ENCODE assay signal across 8 mouse cellular contexts in genomic region chr16:28446334-28447113, GRCm38 (mm10).
DNase-seq lines count a peak whose midpoint lies in the region; ATAC-seq and TF ChIP-seq lines count a peak whose summit lies in the region.

No protein-coding gene starts in this region.

- H3K4me2 ChIP-seq in heart, embryonic 14.5 days (ENCODE audit: low read length) = peak overlapping the region; percentile 93

- H3K36me3 ChIP-seq in thymus, adult 2 months (ENCODE audit: control insufficient read depth, insufficient read depth, low read length) = no peaks in the 10 kb centered on the region
- H3K36me3 ChIP-seq in heart, embryonic 14.5 days (ENCODE audit: control insufficient read depth, insufficient read depth, low read length) = no peaks in the 10 kb centered on the region

- H3K27ac ChIP-seq in thymus, adult 2 months (ENCODE audit: control insufficient read depth, insufficient read depth, low read length) = no peak overlapping the region
- no peak overlapping the region for H3K27ac ChIP-seq in heart, embryonic 14.5 days (replicated peaks in 1 of 2; ENCODE audit: control insufficient read depth in 1 of 2, insufficient read depth in 1 of 2, low read depth in 2 of 2, low read length in 2 of 2)

- no peaks in the 10 kb centered on the region for H3K9me3 ChIP-seq in heart, embryonic 14.5 days (ENCODE audit: control insufficient read depth, low read length)

- peak; percentile 1 for DNase-seq in thymus, adult 2 months
- DNase-seq in thymus, postnatal 0 days (ENCODE audit: low spot score) = no peak
- DNase-seq in embryo, embryonic 11 days = peak; percentile 68
- peak; percentile 26 for DNase-seq in layer of hippocampus, adult 9-11 months
- peak; percentile 4 for DNase-seq in lung, postnatal 14 days
- peak; percentile 76 for DNase-seq in right cerebral cortex, postnatal 25 days

- no peaks in the 10 kb centered on the region for H3K4me1 ChIP-seq in thymus, adult 2 months (replicated peaks; ENCODE audit: control insufficient read depth, insufficient read depth, low read length)
- H3K4me1 ChIP-seq in heart, embryonic 14.5 days (ENCODE audit: control insufficient read depth in 2 of 2, insufficient read depth in 2 of 2, low read length in 2 of 2) = peaks cover 0 to 3% of the 10 kb centered on the region in 2 experiments; a peak in 2 of 4 replicates

- peak overlapping the region; percentile 62 for H3K9ac ChIP-seq in heart, embryonic 14.5 days (ENCODE audit: low read length)

- peaks cover 5% of the 10 kb centered on the region; the same call in 1 of the 2 replicates for H3K27me3 ChIP-seq in thymus, adult 2 months (ENCODE audit: control insufficient read depth, insufficient read depth, low read length)
- peaks cover 48% of the 10 kb centered on the region for H3K27me3 ChIP-seq in heart, embryonic 14.5 days (ENCODE audit: control insufficient read depth, insufficient read depth, low read length)

- TF ChIP-seq CTCF in thymus, adult 2 months (IDR thresholded peaks at IDR 0.05; ENCODE audit: borderline replicate concordance, control insufficient read depth, extremely low read depth, insufficient read depth, low read length, poor library complexity) = no peak

- H3K4me3 ChIP-seq in thymus, adult 2 months (ENCODE audit: control insufficient read depth, insufficient read depth, low read length) = no peak overlapping the region
- peak overlapping the region; percentile 59 to 68 for H3K4me3 ChIP-seq in heart, embryonic 14.5 days (ENCODE audit: control insufficient read depth in 1 of 2, insufficient read depth in 1 of 2, low read depth in 1 of 2, low read length in 2 of 2)

- TF ChIP-seq POLR2A in thymus, adult 2 months (IDR thresholded peaks at IDR 0.05; ENCODE audit: control insufficient read depth, extremely low read depth, insufficient read depth, low read length, poor library complexity) = no peak

- peak; percentile 66; the same call in 1 of the 2 replicates for ATAC-seq in heart, embryonic 14.5 days (ENCODE audit: insufficient number of reproducible peaks, insufficient read depth, low FRiP score, low read depth)
- ATAC-seq in CD4-positive, CD25-positive, alpha-beta regulatory T cell, adult 4 months = no peak

- 2% methylated on average over 77 of the region's 82 CpGs for WGBS in thymus, adult 2 months
- under 1% methylated on average over 69 of the region's 82 CpGs for WGBS in heart, embryonic 14.5 days
